Mouse (Mus musculus) ovary, postnatal 36 days (tissue): Measurements from ENCODE around the gene Actl6b.

Source experiments
- DNase-seq: peaks from one replicate; pipeline ENCODE4 v3.0.0; 2022; ENCODE audit warnings: low spot score, mixed read lengths

The Actl6b gene

GRCm38 (mm10) chr5:137562965-137563364 is 9.6 kb downstream of the Actl6b start:
- DNase-seq = no peak

DNA sequence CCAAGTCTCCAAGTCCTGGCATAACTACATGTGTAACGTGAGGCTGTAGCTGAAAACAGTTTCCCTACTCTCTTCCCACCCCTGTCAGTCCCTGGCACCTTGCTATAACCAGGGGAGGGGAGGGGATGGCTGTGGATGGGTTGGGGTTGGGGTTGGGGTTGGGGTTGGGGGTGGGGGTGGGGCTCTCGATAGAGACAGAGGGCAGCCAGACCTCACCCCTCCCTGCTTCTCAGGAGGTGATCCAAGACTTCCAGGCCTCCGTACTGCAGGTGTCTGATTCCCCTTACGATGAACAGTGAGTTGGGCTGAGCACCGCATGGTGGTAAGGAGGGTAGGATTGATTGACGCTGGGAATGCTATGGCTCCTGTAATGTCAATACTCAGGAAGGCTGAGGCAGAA is 12.4 kb downstream of the Actl6b start:
- DNase-seq = no peak

DNA sequence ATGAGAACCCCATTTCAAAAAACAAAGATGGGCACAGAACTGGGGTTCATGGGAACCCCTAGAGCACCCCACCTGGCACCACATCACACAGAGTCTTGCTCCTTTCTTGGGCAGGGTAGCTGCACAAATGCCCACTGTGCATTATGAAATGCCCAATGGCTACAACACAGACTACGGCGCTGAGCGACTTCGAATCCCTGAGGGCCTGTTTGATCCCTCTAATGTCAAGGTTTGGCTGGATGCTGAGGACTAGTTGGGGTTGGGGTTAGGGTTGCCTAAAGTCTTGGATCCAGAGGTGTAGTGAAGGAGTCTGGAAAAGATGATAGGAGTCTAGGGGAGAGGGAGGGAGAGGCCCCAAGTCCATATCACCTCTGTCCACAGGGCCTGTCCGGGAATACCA is 13.1 kb downstream of the Actl6b start:
- no peak for DNase-seq

DNA sequence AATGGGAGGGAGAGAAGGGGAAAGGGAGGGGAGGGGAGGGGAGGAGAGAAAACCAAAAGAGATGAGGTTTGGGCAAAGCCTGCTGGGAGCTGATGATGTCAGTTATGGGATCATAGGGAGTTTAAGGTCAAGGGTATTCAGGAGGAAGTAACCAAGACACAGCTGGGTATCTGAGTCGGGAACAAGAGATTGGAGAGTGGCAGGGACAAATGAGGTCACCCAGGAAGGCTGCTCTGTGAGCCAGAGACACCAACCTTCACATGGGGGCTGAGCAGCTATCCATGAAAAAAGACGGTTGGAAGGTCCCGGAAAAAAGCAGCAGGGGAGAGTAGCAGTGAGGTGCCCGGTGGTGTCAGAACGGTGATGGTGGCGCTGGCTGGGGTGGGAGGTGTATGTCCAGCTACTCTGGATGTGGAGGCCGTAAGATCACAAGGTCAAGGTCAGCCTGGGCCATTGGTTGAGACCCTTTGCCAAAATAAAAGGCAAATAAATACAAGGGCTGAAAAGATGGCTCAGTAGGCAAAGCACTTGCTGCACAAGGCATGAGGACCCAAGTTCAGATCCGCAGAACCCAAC is 15.0 kb downstream of the Actl6b start:
- DNase-seq = no peak

- DNase-seq = no peak
Observed at GRCm38 (mm10) chr5:137569031-137569430, 15.7 kb downstream of the Actl6b start.

GRCm38 (mm10) chr5:137569665-137570064 is 16.3 kb downstream of the Actl6b start, which contains the start of gene Tfr2:
TSS of gene Tfr2 (plus strand) at chr5:137569840.
- DNase-seq = peak; percentile 49

DNA sequence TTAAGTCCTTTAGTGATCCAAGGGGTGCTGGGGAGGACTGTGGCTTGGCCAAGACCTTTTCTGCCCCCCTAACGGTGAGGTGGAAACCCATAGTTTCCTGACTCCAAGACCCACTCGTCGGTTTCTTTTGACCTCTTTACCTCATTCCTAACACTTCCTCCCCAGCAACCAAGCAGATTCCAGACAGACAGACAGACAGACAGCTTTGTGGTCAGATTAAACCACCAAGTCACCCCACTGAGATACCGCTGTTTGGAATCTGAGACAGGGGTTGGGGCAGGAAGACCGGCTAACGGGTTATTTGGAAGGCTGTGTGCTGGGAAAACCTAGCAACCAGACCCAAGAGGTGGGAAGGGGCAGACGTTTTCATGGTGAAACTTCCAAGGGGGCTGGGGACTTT is 16.9 kb downstream of the Actl6b start:
- no peak for DNase-seq

DNA sequence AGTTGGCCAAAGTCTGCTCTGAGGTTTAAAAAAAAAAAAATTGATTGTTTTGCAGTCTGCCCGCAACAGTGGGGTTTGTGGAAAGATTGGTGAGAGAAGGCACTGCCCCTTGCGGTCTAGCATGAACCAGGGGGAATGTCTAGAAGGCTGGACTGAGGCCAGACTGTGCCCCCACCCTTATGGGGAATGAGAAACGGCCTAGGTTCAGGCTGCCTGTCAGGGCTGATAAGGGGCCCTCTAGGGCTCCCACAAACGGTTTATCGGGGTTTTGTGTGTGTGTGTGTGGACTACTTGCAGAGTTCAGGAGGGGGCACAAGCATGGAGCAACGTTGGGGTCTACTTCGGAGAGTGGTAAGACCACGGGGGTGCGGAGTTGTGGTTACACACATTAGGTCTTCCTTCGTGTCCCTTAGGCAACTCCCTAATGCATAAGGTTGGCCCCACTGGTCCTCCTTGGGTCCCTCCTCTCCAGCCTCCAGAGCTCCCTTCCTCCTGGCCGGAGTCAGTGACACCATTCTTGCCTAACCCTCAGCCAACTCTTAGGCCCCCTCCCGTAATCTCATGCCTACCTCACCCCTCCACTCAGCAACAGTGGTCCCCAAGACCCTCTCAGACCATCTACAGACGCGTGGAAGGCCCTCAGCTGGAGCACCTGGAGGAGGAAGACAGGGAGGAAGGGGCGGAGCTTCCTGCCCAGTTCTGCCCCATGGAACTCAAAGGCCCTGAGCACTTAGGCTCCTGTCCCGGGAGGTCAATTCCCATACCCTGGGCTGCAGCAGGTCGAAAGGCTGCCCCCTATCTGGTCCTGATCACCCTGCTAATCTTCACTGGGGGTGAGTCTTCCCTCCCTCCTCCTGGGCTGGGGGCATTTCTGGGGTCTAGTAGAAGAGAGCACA is 17.6 kb downstream of the Actl6b start:
- no peak for DNase-seq

DNA sequence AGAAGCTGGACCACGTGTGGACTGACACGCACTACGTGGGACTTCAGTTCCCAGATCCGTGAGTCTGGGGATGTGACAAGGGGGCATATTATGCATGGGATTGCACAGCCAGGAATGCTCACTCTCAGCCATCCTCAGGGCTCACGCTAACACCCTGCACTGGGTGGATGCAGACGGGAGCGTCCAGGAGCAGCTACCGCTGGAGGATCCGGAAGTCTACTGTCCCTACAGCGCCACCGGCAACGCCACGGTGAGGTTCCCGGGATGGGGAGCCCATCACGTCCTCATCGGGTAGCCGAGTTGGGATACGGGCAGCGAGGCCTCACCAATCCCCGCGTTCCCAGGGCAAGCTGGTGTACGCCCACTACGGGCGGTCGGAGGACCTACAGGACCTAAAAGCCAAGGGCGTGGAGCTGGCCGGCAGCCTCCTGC is 21.2 kb downstream of the Actl6b start:
- peak; percentile 63 for DNase-seq

DNA sequence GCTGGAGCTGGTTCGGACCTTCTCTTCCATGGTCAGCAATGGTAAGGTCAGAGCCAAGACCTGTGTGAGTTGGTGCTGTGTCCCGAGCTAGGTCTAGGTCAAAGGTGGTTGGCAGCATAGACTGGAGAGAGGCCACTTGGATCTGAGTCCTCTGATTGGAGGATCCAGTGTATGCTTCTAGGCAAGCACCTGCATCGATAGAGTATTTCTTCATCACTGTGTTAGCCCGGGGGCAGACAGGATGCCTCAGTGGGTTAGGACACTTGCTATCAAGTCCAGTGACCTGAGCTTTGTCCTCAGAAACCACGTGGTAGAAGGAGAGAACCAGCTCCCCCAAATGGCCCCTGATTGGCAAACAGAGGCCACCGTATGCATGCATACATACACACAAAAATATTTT is 26.9 kb downstream of the Actl6b start:
- no peak for DNase-seq

GRCm38 (mm10) chr5:137582702-137583101 is 29.4 kb downstream of the Actl6b start:
- no peak for DNase-seq

DNA sequence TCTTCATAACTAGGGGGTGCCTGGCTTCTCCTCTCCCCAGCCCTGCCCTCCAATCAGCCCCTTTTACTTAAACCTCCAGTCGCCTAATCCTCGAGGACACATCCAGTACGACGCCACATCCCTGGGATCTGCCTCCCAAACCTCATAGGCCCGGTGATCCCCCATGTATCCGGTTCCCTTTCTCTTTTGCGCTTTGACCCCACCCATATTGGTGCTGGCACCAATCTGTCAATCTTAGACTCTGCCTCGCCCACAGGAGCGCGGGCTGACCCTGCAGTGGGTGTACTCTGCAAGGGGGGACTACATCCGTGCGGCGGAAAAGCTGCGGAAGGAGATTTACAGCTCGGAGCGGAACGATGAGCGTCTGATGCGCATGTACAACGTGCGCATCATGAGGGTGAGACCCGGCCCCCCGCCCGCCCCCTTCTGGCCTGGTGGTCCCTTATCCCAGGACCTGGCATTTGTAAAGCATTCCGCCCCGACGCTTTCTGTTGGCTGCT is 30.4 kb downstream of the Actl6b start:
- DNase-seq = no peak

- DNase-seq = peak; percentile 65
Observed at GRCm38 (mm10) chr5:137584976-137585375, 31.7 kb downstream of the Actl6b start.

GRCm38 (mm10) chr5:137590507-137590906 is 37.2 kb downstream of the Actl6b start:
- no peak for DNase-seq

- DNase-seq = no peak
Observed at GRCm38 (mm10) chr5:137595921-137596320, 42.6 kb downstream of the Actl6b start.

- DNase-seq = no peak
Observed at GRCm38 (mm10) chr5:137596601-137597261, 43.4 kb downstream of the Actl6b start.

DNA sequence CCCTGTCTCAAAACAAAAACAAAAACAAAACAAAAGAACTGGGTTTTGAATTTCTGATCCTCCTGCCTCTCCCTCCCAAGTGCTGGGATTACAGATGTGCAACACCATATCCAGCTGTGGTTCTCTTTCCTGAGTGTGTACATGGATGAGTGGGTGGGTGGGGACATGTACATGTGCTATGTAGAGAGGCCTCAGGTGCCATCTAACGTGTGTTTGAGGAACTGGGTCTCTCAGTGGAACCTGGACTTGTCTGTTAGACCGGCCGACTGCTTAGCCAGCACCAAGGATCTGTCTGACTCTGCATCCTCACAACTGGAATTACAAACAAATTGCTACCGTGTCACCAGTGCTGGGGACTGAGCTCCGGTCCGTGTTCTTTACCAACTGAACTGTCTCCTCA is 44.3 kb downstream of the Actl6b start:
- no peak for DNase-seq

GRCm38 (mm10) chr5:137598100-137598826 is 44.9 kb downstream of the Actl6b start:
- DNase-seq = no peak

DNA sequence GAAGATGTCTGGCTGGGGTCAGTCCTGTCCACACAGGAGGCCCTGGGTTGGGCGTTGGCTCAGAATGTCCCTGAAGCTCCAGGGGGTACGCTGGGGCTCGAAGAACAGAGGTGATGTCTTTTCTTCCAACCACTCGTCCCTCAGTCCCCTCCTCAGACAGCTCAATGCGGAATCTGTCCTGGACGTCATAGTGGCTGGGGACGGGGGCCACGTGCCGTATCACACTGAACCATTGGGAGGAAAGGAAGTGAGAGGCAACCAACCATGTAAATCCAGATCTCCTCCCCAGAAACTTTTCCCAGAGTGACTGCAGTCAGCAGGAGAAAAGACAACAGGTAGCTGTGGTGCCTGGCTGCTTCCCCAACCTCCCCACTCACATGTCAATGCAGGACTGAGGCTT is 46.3 kb downstream of the Actl6b start:
- DNase-seq = no peak

- no peak for DNase-seq
Observed at GRCm38 (mm10) chr5:137600281-137600618, 46.9 kb downstream of the Actl6b start.

GRCm38 (mm10) chr5:137600619-137601364 is 47.5 kb downstream of the Actl6b start, which contains the start of gene Mospd3:
TSS of gene Mospd3 (minus strand) at chr5:137601058.
- DNase-seq = peak; percentile 96
